Mouse (Mus musculus) right cerebral cortex, postnatal 4 days (tissue): ENCODE measurements around the gene Atp6v0c.

ENCODE experiments used
- DNase-seq: peaks from one replicate; pipeline ENCODE4 v3.0.0-alpha.2; 2022

The Atp6v0c gene

DNA sequence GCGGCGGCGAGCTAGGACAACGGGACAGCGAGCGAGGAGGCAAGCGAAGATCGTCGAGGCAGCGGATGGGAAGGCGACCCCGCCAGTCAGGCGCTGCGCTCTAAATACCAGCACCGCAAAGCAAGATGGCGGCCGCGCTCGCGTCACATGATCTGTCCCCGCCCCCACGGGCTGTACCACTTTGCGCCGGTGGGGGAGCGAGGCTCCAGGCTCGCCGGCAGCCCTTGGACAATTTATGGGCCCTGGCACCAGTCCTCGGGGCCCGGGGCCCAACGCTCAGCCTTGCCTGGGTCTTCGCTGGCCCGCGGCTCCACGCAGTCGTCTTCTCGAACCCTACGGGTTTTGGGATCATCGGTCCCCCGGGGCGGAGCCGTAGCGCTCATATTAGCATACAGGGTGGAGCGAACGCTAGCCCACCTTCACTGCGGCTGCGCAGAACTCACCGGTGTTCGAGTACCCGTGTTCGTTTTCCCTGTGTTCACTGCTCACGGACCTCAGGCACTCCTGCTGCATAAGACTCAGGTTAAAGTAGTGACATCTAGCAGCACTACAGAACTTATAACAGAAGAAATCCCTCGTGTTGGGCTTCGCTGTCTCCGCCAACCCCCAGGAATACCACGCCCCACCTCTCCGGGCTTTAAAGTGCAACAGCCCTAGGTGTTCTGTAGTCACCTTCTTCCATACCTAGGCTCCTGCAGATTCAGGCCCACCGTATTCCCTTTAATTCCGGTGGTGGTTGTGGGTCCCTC is at the start of gene Atp6v0c:
Gene Atp6v0c (minus strand): TSS at position 386 of the 749 bp plus-strand sequence.
- DNase-seq = peak; percentile 96

DNA sequence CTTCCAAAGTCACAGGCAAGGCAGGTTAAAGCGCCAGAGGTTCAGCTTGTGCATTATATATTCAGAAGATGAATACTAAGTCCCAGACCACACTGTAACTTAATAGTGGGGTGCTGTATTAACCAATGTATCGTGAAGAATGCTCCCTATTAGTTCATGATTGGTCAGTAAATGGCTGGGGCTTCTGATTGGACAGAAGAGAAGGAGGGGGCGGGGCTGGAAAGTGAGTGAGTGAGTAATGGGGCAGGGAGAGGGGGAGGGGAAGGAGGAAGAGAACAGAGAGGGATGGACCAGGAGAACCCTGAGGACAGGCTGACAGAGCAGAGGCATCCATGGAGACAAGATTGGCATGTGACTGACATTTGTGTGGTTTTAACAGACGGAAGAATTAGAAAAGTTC is 47.3 kb upstream of the Atp6v0c start:
- no peak for DNase-seq

DNA sequence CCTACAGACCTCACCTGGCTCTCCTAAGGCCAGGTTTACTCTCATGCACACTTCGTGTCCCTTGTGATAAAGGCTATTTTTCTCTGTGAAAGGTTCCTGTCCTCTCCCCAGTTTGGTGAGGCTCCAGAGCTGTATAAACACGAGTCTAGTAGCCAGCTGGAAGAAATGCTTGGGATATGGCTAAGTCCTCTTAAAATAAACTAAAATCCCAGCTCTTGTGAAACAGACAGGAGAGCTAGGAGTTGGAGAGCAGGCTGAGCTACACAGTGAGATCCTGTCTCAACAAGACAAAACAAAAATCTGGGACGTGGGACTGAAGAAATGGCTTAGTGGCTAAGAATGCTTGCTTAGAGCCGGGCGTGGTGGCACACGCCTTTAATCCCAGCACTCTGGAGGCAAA is 43.7 kb upstream of the Atp6v0c start:
- DNase-seq = no peak

DNA sequence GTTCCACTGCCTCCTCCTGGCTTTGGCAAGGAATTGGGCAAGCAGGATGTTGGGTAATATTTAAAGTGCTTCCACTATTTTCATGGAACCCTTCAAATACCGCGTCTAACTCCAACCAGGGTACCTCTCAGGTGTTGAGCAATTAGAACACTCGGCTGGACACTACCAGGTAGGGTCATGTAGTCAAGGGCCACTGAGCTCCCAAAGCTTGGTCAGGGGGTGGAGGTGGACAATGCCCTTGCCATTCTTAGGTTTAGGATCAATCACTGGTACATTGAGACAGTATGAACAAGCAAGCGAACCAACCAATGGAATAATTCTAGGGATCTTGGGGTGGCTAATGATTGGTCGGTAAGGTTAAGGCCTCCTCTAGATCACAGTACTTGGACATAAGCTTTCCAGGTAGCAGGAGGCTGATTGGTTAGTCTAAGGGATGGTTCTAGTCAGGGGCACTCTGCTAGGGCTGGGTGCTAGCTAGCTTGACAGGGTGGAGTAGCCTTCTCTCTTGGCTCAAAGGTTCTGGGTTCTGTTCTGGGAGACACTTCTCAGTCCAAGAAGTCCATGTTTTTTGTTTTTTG is 43.0 kb upstream of the Atp6v0c start:
- no peak for DNase-seq

DNA sequence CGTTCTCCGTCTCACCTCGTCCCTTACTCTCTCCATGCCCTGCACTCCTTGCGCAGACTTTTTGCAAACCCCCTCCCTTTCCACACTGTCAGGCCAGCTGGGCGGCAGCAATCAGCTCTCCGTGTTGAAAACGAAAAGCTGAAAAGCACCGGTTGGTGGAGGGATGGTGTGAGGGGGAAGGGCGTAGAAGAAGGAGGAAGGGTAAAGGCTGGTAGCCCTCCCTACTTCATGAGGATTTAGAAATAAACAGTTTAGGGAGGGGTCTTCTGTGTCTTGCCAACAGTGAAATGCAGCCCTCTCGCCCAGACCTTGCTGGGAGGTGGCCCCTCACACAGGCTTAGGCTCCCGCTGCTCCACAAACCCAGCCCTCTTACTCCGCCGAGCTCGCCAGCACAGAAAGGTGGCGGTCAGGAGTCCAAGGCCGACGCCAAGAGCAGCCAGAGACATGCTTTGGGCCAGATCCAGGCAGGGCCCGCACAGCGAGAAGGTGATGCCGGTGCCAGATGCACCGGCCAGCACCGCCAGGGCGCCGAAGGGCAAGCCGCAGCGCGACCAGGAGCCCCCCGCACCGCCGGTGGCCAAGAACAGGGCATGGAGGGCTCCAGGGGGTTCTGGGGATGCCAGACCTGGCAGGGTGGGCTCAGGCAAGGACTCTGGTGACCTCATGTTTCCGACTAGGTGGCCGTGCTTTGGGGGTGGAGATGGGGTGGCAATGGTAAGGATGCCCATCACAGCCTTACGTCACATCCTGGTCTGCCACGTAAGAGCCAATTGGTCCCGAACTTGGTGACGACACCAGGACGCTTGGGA is 42.3 kb upstream of the Atp6v0c start:
- peak; percentile 78 for DNase-seq

DNA sequence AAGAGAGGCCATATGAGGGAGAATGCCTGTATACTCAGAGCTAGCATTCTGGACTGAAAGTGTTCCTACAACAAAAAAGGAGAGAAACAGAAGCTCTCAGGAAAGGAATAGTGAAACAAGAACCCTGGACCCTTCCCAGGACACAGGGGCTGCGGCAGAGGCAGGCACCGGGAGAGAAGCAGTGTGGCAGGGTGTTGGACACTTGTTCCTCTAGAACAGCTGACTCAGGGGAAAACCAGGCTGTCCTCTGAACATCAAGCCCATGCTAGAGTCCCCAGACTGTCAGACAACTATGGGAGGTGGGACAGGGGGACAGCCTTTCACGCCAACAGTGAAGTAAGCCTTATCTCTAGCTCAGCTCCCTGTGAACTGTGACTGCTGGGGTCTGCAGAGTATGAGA is 41.1 kb upstream of the Atp6v0c start:
- no peak for DNase-seq

DNA sequence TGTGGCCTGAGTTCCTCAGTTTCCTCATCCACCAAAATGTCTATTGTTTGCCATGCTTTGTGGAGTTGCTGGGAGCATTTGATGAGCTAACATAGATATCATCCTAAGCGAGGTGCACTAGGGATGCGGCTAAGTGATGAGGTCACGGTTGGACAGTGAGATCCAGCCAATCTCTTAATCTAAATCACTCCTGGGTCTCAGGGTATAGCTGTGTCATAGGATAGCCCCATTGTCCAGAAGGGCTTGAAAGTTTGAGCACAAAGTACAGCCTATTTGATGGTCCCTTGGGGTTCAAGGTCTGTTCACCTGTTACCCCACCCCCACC is 40.4 kb upstream of the Atp6v0c start:
- DNase-seq = no peak

- DNase-seq = peak; percentile 71
Observed at GRCm38 (mm10) chr17:24209043-24209915, 39.8 kb upstream of the Atp6v0c start, which contains the start of gene Ntn3. Gene Ntn3 (minus strand): TSS chr17:24209531.

DNA sequence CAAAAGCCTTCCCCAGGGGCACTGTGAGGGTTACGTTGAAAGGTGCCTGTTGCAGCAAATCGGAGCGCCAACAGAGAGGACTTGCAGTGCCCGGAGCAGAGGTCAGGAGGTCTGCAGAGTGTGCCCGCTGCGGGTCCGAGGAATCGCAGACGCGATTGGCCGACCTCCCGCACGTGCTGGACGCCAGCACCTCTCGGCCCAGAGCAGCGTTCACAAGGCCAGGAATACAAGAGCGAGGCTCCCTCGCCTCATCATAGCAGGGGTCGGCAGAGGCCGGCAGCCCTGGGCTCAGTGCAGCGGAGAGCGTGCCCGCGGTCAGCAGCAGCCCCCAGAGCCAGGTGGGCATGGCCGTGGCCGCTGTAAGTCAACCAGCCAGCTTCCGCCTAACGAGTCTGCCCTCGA is 39.1 kb upstream of the Atp6v0c start:
- no peak for DNase-seq

DNA sequence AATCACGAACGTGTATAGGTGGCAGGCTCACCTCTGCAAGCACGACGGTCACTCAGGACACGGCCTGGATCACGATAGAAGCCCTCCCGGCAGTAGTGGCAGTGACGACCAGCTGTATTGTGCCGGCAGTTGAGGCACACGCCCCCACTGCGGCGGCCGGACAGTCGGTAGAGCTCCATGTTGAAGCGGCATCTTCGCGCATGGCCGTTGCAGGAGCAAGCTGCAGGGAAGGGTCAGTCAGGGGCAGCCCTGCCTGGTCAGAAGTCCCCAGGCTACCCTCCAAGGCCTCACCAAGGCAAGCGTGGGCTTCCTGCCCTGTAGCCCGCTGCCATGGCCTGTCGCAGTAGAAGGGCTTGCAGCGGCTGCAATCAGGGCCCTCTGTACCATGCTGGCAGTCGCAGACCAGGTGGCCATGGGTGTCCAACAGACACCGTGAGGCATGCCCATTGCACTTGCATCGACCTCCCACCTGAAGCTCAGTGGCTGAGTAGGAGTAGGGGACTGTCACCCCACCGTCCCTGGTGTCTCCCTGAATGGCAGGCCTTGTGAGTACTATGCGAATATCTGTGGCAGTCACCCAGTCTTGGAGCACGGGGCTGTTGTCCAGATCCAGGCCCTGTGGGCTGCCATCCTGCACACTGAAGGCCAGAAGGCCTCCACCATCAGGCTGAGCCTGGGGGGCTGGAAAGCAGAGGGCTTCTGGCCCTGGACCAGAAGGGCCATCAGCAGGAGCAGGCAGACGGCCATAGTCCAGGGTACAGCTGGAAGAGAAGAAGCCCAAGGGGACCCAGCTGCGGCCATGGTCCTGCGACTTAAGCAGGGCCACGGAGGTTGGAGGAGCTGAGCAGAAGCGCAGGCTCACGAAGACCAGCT is 38.5 kb upstream of the Atp6v0c start:
- peak; percentile 44 for DNase-seq

- peak; percentile 80 for DNase-seq
Observed at GRCm38 (mm10) chr17:24206451-24207351, 37.2 kb upstream of the Atp6v0c start.

GRCm38 (mm10) chr17:24205908-24206361 is 36.4 kb upstream of the Atp6v0c start:
- DNase-seq = no peak

- DNase-seq = peak; percentile 97
Observed at GRCm38 (mm10) chr17:24205284-24205888, 35.9 kb upstream of the Atp6v0c start, which contains the start of gene Tbc1d24. Gene Tbc1d24 (minus strand): TSS chr17:24205562.

- peak; percentile 13 for DNase-seq
Observed at GRCm38 (mm10) chr17:24204846-24205245, 35.3 kb upstream of the Atp6v0c start.

DNA sequence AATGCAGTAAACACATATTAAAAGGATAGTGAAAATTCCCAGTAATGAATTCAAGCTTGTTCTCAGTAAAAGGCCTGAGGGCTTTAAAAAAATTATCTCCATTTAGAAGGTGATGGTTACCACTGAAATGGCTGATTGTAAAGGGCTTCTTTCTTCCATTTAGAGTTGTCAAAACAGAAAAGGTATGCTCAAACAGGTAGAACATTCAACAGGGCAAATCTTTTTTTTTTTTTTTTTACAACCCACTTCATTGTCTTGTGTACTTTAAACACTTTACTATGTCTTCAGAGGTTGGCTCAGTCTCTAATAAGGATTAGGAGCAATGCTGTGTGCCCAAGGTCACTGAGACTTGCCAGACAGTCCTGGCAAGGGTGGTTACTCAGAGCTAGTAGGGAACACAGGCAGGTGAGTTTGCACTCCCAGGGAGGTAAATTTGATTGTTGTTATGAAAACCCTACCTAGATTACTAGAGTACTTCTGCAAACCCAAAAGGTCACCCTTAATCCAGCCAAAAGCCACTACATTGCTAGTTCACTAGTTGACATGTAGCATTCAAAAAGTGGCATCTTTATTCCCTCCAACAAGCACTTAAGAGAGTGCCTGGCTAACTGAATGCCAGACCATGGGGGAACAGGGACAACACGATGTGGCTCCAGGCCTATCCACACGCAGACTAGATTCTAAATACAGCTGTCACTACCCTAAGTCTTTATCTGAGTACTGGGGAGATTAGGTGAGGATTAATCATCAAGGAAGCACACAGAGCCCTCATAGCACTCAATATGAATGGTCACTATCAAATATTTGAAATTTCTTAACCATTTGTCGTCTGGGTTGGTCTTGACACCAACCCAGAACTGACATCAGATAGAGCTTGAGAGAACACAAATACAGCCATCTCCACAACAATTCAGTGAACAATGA is 34.4 kb upstream of the Atp6v0c start:
- no peak for DNase-seq

DNA sequence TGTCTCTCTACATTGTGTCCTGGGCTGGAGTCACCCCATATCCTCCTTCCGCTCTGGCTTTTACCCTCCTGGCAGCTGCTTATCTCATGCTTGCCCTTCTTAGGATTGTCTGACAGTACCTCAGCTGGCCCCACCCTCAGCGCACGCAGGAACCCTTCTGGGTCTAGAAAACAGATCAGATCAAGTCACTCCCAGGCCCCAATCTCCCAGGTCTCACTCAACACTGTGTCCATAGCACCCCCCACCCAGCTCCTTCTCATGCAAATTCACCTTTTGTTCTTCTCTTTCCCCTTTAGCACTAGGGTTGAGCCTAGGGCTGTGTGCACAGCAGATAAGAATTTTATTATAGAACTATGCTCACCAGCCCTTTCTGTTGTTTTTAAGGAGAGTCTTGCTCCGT is 33.6 kb upstream of the Atp6v0c start:
- no peak for DNase-seq

GRCm38 (mm10) chr17:24201092-24201491 is 31.6 kb upstream of the Atp6v0c start:
- no peak for DNase-seq

GRCm38 (mm10) chr17:24199741-24200140 is 30.2 kb upstream of the Atp6v0c start:
- DNase-seq = no peak

- no peak for DNase-seq
Observed at GRCm38 (mm10) chr17:24199252-24199651, 29.8 kb upstream of the Atp6v0c start.
